Mouse (Mus musculus): ENCODE data around the gene Fads2. TPM values are rescaled to one million over a fixed set of nuclear protein-coding genes. Genes with fewer than 3 reads are reported as not detected.

The Fads2 gene
- total RNA-seq, 2 experiments from 2014 or later = 1.8 to 2.4 TPM

DNA sequence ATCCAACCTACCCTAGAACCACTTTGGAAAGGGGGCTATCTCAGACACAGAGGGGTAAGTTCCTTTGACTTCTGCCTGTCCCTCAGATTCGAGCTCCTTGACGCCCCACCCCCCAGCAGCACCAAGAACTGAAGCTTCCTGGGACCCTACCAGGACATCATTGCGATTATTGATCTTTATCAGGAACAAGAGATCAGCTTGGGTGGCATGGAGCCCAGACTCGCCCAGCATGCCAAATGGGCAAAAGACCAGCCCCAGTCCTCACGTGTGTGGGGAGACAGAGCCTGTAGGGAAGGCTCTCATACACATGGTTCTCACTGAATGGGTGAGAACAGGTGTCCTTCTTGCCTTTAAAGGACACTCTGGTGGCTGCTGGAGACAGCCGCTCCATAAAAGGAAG lies 2.7 kb upstream of the Fads2 start:
- no peak for DNase-seq (ENCODE audit: low spot score)

DNA sequence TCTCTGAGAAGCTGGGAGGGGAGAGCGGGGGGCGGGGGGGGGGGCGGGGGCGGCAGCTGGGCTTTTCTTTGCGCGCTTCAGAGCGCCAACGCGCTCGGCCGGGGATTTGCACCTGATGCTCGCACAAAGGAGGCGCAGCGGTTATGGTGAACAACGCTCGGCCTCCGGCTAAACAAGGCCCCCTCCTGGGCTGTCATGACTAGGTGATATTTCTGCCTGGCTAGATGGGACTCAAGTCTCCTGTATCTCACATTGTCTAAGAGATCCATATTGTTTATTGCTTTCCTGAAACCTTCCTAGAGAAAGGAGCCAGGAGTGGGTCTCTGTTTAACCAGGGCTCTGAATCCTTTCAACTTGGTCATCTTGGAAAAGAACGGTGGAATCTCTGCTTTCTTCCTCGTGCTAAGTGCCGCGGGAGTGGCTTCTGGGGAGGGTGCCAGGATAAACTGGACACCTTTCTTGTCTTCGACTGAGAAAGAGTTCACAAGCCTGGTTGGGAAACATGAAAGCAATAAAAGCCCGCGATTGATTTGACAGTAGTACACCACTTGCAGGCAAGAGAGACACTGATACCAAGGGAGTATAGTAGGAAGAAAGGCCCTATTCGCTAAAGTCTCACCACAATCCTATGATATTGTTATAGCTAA lies 631 bp upstream of the Fads2 start:
- DNase-seq (ENCODE audit: low spot score) = no peak

DNA sequence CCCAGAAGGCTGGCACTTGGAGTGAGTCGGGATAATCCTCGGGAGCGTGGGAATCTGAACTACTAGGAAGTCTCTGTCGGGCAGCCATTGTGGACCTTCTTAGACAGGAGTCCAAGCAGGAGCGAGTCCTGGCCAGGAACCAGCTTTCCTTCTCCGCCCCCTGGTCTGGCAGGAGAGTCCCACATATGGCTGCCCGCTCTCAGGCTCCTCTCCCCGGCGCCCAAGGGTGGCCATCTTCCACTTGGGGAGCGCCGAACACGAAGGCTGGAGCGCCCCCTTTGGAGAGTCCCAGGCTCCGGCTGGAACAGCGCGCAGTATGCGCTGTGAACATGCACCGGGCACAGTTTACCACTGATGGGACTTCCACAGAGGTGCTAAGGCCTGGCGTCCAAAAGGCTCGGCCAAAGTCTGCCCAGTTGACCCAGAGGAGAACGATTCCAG lies 895 bp downstream of the Fads2 start:
- DNase-seq (ENCODE audit: low spot score) = peak; percentile 55

- DNase-seq (ENCODE audit: low spot score) = no peak
These were observed 3.7 kb downstream of the Fads2 start for GRCm38 (mm10) chr19:10097826-10098225.

- DNase-seq (ENCODE audit: low spot score) = no peak
These were observed 5.1 kb downstream of the Fads2 start for GRCm38 (mm10) chr19:10096371-10096876.

- DNase-seq (ENCODE audit: low spot score) = no peak
These were observed 6.9 kb downstream of the Fads2 start for GRCm38 (mm10) chr19:10094695-10095094.

DNA sequence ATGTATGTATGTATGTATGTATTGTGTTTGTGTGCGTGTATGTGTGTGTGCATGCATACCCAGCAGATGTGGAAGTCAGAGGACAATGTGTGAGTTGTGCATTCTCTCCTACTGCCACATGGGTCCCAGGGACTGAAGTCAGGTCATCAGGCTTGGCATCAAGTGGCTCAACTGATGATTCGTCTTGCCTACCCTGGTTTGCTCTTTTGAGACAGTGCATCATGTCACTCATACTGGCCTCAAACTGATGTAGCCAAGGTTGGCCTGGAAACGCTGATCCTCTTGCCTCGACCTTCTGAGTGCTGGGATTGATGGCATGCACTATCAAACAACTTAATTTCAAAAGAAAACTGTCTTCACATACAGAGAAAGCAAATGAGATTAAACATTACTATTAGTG lies 7.7 kb downstream of the Fads2 start:
- DNase-seq (ENCODE audit: low spot score) = no peak

DNA sequence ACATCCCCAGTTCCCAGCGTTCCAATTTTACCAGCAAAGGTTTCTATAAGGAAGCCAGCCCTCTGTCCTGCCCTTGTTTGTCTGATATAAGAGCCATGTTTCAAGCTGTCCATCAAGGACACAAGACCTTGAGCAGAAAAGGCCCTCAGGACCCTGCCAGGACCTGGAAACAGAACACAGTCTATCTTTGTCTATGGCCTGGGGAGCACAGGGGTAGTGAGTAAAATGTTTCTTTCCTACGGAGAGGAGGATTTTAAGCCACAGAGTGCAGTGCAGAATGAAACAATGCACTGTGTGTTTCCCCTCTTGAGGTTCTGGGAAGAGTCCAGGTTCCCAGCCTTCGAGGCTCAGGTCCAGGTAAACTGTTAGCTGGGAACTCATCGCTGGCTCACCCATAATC lies 14.6 kb downstream of the Fads2 start:
- DNase-seq (ENCODE audit: low spot score) = no peak

- no peak for DNase-seq (ENCODE audit: low spot score)
These were observed 16.1 kb downstream of the Fads2 start for GRCm38 (mm10) chr19:10085454-10085853.

- no peak for DNase-seq (ENCODE audit: low spot score)
These were observed 19.4 kb downstream of the Fads2 start for GRCm38 (mm10) chr19:10082105-10082504.

- DNase-seq (ENCODE audit: low spot score) = no peak
These were observed 21.2 kb downstream of the Fads2 start for GRCm38 (mm10) chr19:10080384-10080783.

DNA sequence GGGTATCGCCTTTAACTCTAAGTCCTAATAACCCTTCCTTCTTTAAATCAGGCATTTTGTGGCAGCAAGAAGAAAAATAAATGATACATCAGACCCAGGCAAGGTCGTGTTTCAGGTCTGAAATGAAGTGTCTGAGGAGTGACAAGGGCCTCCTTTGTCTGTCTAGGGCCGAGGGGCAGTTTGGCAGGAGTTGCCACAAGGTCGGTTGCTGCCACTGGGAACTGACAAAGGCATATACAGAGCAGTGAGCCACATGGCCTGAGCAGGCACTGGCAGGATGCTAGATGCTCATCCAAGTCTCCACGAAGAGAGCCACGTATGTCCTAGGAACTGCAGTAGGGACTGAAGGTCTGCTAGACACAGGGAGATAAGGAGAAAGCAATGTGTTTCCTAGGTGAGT lies 23.2 kb downstream of the Fads2 start:
- DNase-seq (ENCODE audit: low spot score) = no peak

- DNase-seq (ENCODE audit: low spot score) = no peak
These were observed 28.4 kb downstream of the Fads2 start for GRCm38 (mm10) chr19:10073145-10073544.

- no peak for DNase-seq (ENCODE audit: low spot score)
These were observed 29.7 kb downstream of the Fads2 start for GRCm38 (mm10) chr19:10071892-10072291.

- DNase-seq (ENCODE audit: low spot score) = no peak
These were observed 30.4 kb downstream of the Fads2 start for GRCm38 (mm10) chr19:10071166-10071565.

GRCm38 (mm10) chr19:10070186-10070980 lies 31.2 kb downstream of the Fads2 start:
- no peak for DNase-seq (ENCODE audit: low spot score)

- no peak for DNase-seq (ENCODE audit: low spot score)
These were observed 33.8 kb downstream of the Fads2 start for GRCm38 (mm10) chr19:10067701-10068100.

DNA sequence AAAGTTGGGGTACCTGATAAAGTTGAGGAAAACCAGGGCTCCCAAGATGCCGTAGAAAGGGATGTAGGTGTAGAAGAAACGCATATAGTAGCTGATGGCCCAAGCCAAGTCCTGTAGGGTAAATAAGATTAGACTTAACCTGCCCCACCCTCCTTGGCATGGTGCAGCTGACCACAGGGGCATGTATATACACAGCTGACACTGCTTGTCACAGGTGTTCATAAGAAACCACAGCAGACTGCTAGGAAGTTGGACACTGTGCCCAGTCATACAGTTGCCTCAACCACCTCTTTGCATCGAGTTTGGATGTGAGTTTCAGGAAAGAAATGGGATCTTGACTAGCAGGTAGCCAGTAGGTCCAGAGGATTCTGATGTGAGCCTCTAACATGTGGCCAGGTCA lies 35.0 kb downstream of the Fads2 start:
- no peak for DNase-seq (ENCODE audit: low spot score)

DNA sequence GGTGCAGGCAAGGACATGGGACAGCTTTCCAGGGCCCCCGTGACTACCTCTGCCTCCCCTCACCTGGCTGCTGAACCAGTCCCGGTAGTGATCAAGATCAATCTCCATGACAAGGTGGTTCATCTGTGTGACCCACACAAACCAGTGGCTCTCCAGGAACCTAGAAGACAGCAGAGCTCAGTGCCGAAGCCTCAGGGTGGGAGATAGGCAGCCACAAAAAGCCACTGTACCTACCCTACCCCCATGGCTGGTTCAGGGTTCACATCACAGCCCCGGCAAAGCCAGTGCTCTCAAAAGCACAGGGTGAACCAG lies 35.4 kb downstream of the Fads2 start:
- no peak for DNase-seq (ENCODE audit: low spot score)

GRCm38 (mm10) chr19:10065465-10066188 lies 35.9 kb downstream of the Fads2 start:
- DNase-seq (ENCODE audit: low spot score) = no peak

DNA sequence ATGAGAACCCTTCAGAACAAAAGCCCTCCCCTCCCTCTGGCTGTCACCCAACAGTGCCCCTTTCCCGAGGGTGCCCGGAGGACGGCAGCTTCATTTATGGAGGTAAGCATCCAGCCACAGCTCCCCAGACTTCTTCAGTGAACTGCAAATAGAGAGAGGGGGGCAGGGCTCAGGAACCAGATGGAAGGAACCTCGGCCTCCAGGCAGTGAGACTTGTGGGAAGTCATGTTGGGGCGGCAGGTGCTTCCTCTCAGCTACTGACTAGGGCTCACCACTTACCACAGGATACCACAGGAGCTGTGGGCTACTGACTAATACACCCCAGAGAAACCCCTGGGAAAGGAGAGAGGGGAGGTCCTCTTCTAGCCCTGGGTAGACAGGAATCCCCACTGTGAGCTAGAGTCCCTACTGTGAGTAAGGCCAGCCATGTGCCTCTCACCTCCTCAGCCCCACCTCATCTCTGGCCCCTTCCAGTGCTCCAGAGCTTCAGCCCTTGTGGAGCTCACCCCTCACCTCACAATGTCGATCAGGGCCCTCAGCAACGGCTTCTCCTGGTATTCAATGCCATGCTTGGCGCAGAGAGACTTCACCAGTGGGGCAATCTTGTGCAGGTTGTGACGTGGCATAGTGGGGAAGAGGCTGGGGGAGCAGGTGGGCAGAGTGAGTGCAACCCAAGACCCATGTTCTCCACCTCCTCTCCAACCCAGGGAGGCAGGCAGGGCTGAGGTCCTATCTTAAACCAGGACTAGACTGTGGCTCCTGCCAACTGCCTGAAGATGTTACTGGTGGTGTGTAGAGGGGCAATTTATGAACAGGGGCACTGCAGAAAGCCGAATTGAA lies 37.2 kb downstream of the Fads2 start:
- no peak for DNase-seq (ENCODE audit: low spot score)

Data from gastrocnemius, adult 18-20 months (tissue).